Mouse (Mus musculus) lung, postnatal 0 days (tissue): ENCODE data around the gene Tmprss7.

Experiments used
- CTCF ChIP-seq: IDR thresholded peaks from 2 replicates; pipeline ENCODE4 v1.5.1; 2016; ENCODE audit warnings: antibody characterized with exemption, mild to moderate bottlenecking
- EP300 ChIP-seq: IDR thresholded peaks from 2 replicates; pipeline ENCODE4 v1.6.1; 2016; ENCODE audit warnings: antibody characterized with exemption, mild to moderate bottlenecking, control low read depth

DNA sequence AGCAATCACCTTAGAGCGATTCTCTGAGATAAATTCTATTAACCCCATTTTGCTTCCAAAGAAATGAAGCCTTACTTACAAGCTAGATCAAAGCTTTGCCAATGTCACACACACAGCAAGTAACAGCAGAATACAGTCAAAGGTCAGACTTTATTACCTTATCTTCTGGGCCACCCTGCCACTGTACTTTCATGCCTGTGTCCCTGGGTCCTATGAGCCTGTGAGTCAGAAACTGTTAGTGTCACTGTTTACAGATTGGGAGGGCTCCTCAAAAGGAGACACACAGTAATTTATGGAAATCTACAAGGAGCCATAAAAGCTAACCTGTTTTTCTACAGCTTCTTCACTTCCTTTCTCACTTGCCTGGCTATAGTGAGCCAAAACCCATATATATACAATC lies 35.2 kb downstream of the Tmprss7 start:
- no peak for TF ChIP-seq EP300
- no peak for TF ChIP-seq CTCF
